Mouse (Mus musculus) hindbrain, postnatal 0 days (tissue): Measurements from ENCODE around the gene Ift80. TPM values are rescaled to one million over a fixed set of nuclear protein-coding genes. Genes with fewer than 3 reads are reported as not detected.
"Not testable (repeated sequence)": the region's sequence is repeated elsewhere in the genome, so short reads cannot be mapped to it uniquely, and the experiment has no call there.

Experiments
- ATAC-seq: fragments of 200-750 bp; cut with Nextera tagmentation; 2 replicates; pipeline ENCODE4 v1.8.0; 2017; ENCODE audit warnings: mild to moderate bottlenecking, moderate TSS enrichment, moderate library complexity
- DNase-seq: peaks from one replicate; pipeline ENCODE4 v3.0.0-alpha.2; 2015; ENCODE audit warnings: low spot score
- H3K27ac ChIP-seq: fragments of 300-500 bp; sonication (generic); 2 replicates; pipeline ENCODE4 v1.5.1; 2014; ENCODE audit warnings: mild to moderate bottlenecking
- H3K27me3 ChIP-seq: fragments of 300-500 bp; sonication (generic); 2 replicates; pipeline ENCODE4 v1.6.1; 2014; ENCODE audit warnings: low read length, mixed read lengths; ENCODE audit not compliant: insufficient read depth
- H3K36me3 ChIP-seq: fragments of 300-500 bp; sonication (generic); 2 replicates; pipeline ENCODE4 v1.6.1; 2014; ENCODE audit warnings: low read length, mixed read lengths; ENCODE audit not compliant: insufficient read depth
- H3K4me1 ChIP-seq: fragments of 300-500 bp; sonication (generic); 2 replicates; pipeline ENCODE4 v1.6.1; 2014; ENCODE audit warnings: antibody characterized with exemption, low read length, mixed read lengths; ENCODE audit not compliant: insufficient read depth
- H3K4me2 ChIP-seq: fragments of 300-500 bp; sonication (generic); 2 replicates; pipeline ENCODE4 v1.6.1; 2014; ENCODE audit warnings: low read depth, mild to moderate bottlenecking, low read length, moderate library complexity, mixed read lengths
- H3K4me3 ChIP-seq: fragments of 300-500 bp; sonication (generic); 2 replicates; pipeline ENCODE4 v1.5.1; 2014; ENCODE audit warnings: low read length
- H3K9ac ChIP-seq: fragments of 300-500 bp; sonication (generic); replicated peaks from 2 replicates; pipeline ENCODE4 v1.6.1; 2014; ENCODE audit warnings: mild to moderate bottlenecking, low read length, moderate library complexity, mixed read lengths
- H3K9me3 ChIP-seq: fragments of 300-500 bp; sonication (generic); 2 replicates; pipeline ENCODE4 v1.6.1; 2016; ENCODE audit warnings: low read length, mixed read lengths
- CTCF ChIP-seq: IDR thresholded peaks from 2 replicates; pipeline ENCODE4 v1.5.1; 2016; ENCODE audit warnings: antibody characterized with exemption, control low read depth, low read depth
- WGBS: fragments of 180-500 bp; shearing (Covaris S2); extraction: QIAGEN DNeasy Blood & Tissue Kit; methylation state at CpG from one replicate; pipeline ENCODE4 v1.1.7; 2014; 5-methylcytosine and 5-hydroxymethylcytosine counted together
- polyA plus RNA-seq: library from polyadenylated mRNA; unstranded; fragments of >200 nt; fragmentation: Nextera tagmentation; extraction: Ambion mirVana; gene quantifications from 2 replicates; pipeline ENCODE4 v1.2.1, GENCODE M21; 2015
- total RNA-seq: library from RNA; depleted of rRNA; stranded (reverse); fragments of >200 nt; gene quantifications from 2 replicates; pipeline ENCODE4 v1.2.3, GENCODE M21; 2014

The Ift80 gene
- total and polyA plus RNA-seq, 2 experiments from 2014 or later = 5.3 to 7.7 TPM

GRCm38 (mm10) chr3:68907509-68907908 is 96.9 kb downstream of the Ift80 start:
- no peak for ATAC-seq
- Histone ChIP-seq H3K9me3 (no peaks in the 10 kb centered on the region), H3K4me2 (no peak overlapping the region), H3K4me1 (no peaks in the 10 kb centered on the region), H3K36me3 (no peaks in the 10 kb centered on the region), H3K9ac (no peak overlapping the region), H3K4me3 (no peak overlapping the region), H3K27me3 (no peaks in the 10 kb centered on the region), H3K27ac (no peak overlapping the region)
- DNase-seq = no peak
- no peak for TF ChIP-seq CTCF
- 91% methylated on average over 4 of the region's 4 CpGs for WGBS

GRCm38 (mm10) chr3:68904902-68905778 is 99.2 kb downstream of the Ift80 start:
- TF ChIP-seq CTCF = no peak
- H3K36me3 ChIP-seq = no peaks in the 10 kb centered on the region
- H3K27me3 ChIP-seq = no peaks in the 10 kb centered on the region
- H3K4me3 ChIP-seq = no peak overlapping the region
- H3K9me3 ChIP-seq = no peaks in the 10 kb centered on the region
- 65% methylated on average over 2 of the region's 2 CpGs for WGBS
- no peak overlapping the region for H3K9ac ChIP-seq
- no peak overlapping the region for H3K27ac ChIP-seq
- H3K4me2 ChIP-seq = no peak overlapping the region
- DNase-seq (no peak), ATAC-seq (no peak)
- no peaks in the 10 kb centered on the region for H3K4me1 ChIP-seq

- not testable (repeated sequence) for H3K9me3 ChIP-seq, H3K36me3 ChIP-seq, H3K9ac ChIP-seq, H3K4me1 ChIP-seq, H3K4me2 ChIP-seq, H3K27ac ChIP-seq, DNase-seq, H3K4me3 ChIP-seq, ATAC-seq, H3K27me3 ChIP-seq
- 96% methylated on average over 19 of the region's 20 CpGs for WGBS
These were observed 101.7 kb downstream of the Ift80 start for GRCm38 (mm10) chr3:68902636-68903035.

- ATAC-seq = no peak
- DNase-seq = no peak
- Histone ChIP-seq H3K27me3 (no peaks in the 10 kb centered on the region), H3K4me2 (no peak overlapping the region), H3K9ac (no peak overlapping the region), H3K36me3 (no peaks in the 10 kb centered on the region), H3K27ac (no peak overlapping the region), H3K4me1 (no peaks in the 10 kb centered on the region), H3K9me3 (no peaks in the 10 kb centered on the region), H3K4me3 (no peak overlapping the region)
- TF ChIP-seq CTCF = no peak
- 92% methylated on average over 5 of the region's 5 CpGs for WGBS
These were observed 107.2 kb downstream of the Ift80 start for GRCm38 (mm10) chr3:68897154-68897553.

- no peak for TF ChIP-seq CTCF
These were observed 108.9 kb downstream of the Ift80 start for GRCm38 (mm10) chr3:68895426-68895825.

GRCm38 (mm10) chr3:68886845-68887244 is 117.5 kb downstream of the Ift80 start:
- Histone ChIP-seq H3K36me3 (no peaks in the 10 kb centered on the region), H3K4me3 (no peak overlapping the region), H3K9me3 (no peaks in the 10 kb centered on the region), H3K27me3 (no peaks in the 10 kb centered on the region), H3K27ac (no peak overlapping the region), H3K4me1 (no peaks in the 10 kb centered on the region), H3K9ac (no peak overlapping the region), H3K4me2 (no peak overlapping the region)
- ATAC-seq = no peak
- no peak for DNase-seq
- WGBS = 88% methylated on average over 5 of the region's 5 CpGs
- no peak for TF ChIP-seq CTCF

More at GRCm38 (mm10) chr3:68895426-68895825, 108.9 kb downstream of the Ift80 start:
- Histone ChIP-seq H3K27me3 (no peaks in the 10 kb centered on the region), H3K9me3 (no peaks in the 10 kb centered on the region), H3K36me3 (no peaks in the 10 kb centered on the region), H3K27ac (no peak overlapping the region), H3K4me3 (no peak overlapping the region), H3K4me2 (no peak overlapping the region), H3K4me1 (no peaks in the 10 kb centered on the region), H3K9ac (no peak overlapping the region)
- no peak for DNase-seq
- no peak for ATAC-seq
- WGBS = 63% methylated on average over 4 of the region's 4 CpGs

- WGBS = 89% methylated on average over 2 of the region's 2 CpGs
- no peaks in the 10 kb centered on the region for H3K4me1 ChIP-seq
- DNase-seq = no peak
- H3K9ac ChIP-seq = no peak overlapping the region
- no peak overlapping the region for H3K27ac ChIP-seq
- no peak overlapping the region for H3K4me2 ChIP-seq
- H3K9me3 ChIP-seq = no peaks in the 10 kb centered on the region
- no peak overlapping the region for H3K4me3 ChIP-seq
- TF ChIP-seq CTCF = no peak
- ATAC-seq = no peak
- H3K36me3 ChIP-seq = no peaks in the 10 kb centered on the region
- no peaks in the 10 kb centered on the region for H3K27me3 ChIP-seq
These were observed 130.3 kb downstream of the Ift80 start for GRCm38 (mm10) chr3:68874079-68874478.
